Mouse (Mus musculus) lung, embryonic 14.5 days (tissue): ENCODE results near the gene Zdhhc7. TPM values are rescaled to one million over a fixed set of nuclear protein-coding genes. Genes with fewer than 3 reads are reported as not detected.
A peak's percentile ranks its signal among the peaks of the same experiment; 100 is the strongest.

Source experiments
- ATAC-seq: fragments of 200-750 bp; cut with Nextera tagmentation; 2 replicates; pipeline ENCODE4 v1.8.0; 2017; ENCODE audit warnings: mild to moderate bottlenecking, moderate TSS enrichment, moderate library complexity; ENCODE audit not compliant: insufficient read depth
- DNase-seq: peaks from one replicate; pipeline ENCODE4 v3.0.0-alpha.2; 2015
- H3K27ac ChIP-seq: fragments of 300-500 bp; sonication (generic); 2 replicates; pipeline ENCODE4 v1.5.1; 2014; ENCODE audit warnings: low read depth, mild to moderate bottlenecking, moderate library complexity
- H3K27me3 ChIP-seq: fragments of 300-500 bp; sonication (generic); 2 replicates; pipeline ENCODE4 v1.6.1; 2014; ENCODE audit warnings: low read length, control low read depth; ENCODE audit not compliant: insufficient read depth
- H3K36me3 ChIP-seq: fragments of 300-500 bp; sonication (generic); 2 replicates; pipeline ENCODE4 v1.6.1; 2014; ENCODE audit warnings: control low read depth; ENCODE audit not compliant: insufficient read depth
- H3K4me1 ChIP-seq: fragments of 300-500 bp; sonication (generic); 2 replicates; pipeline ENCODE4 v1.6.1; 2014; ENCODE audit warnings: antibody characterized with exemption, control low read depth; ENCODE audit not compliant: insufficient read depth
- H3K4me2 ChIP-seq: fragments of 300-500 bp; sonication (generic); 2 replicates; pipeline ENCODE4 v1.6.1; 2014; ENCODE audit warnings: mild to moderate bottlenecking
- H3K4me3 ChIP-seq: fragments of 300-500 bp; sonication (generic); 2 replicates; pipeline ENCODE4 v1.5.1; 2014; ENCODE audit warnings: low read depth, low read length
- H3K9ac ChIP-seq: fragments of 300-500 bp; sonication (generic); 2 replicates; pipeline ENCODE4 v1.6.1; 2014
- H3K9me3 ChIP-seq: fragments of 300-500 bp; sonication (generic); 2 replicates; pipeline ENCODE4 v1.6.1; 2016; ENCODE audit warnings: low read depth, low read length, control low read depth
- CTCF ChIP-seq: IDR thresholded peaks from 2 replicates; pipeline ENCODE4 v1.5.1; 2016; ENCODE audit warnings: antibody characterized with exemption, low read depth
- WGBS: fragments of 180-500 bp; shearing (Covaris S2); extraction: QIAGEN DNeasy Blood & Tissue Kit; methylation state at CpG from one replicate; pipeline ENCODE4 v1.1.7; 2014; 5-methylcytosine and 5-hydroxymethylcytosine counted together
- polyA plus RNA-seq: library from polyadenylated mRNA; unstranded; fragments of >200 nt; fragmentation: Nextera tagmentation; extraction: Ambion mirVana; gene quantifications from 2 replicates; pipeline ENCODE4 v1.2.1, GENCODE M21; 2014

Gene Zdhhc7
- polyA plus RNA-seq, 1 experiment from 2014 or later: 37.5 TPM

DNA sequence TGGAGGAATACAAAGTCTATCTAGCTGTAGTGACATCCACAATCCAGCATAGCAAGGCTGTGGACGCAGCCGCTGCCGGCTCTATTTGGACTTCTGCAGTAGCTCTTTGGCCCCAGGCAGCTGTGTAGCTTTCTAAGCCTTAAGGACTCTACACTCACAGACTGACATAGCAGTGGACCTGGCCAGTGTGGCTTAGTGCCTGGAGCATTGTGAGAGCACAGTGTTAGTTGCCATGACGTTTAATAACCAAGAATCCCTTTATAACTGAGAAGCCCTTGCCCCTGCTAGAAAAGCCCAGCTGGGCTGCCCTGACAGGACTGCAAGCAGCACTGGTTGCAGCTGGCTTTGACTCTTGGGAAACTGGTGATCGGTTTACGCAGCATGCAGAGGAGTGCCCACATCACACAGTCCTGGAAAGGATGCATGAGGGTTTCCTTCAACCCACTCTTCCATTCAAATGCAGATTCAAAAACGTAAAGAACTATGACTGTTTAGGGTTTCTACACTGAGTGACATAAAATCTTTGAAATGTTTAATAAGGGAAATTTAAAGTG, 23.6 kb upstream of the Zdhhc7 start:
- Histone ChIP-seq H3K4me1 (no peaks in the 10 kb centered on the region; the same call in 1 of the 2 replicates), H3K4me2 (no peak overlapping the region), H3K9ac (no peak overlapping the region), H3K9me3 (no peaks in the 10 kb centered on the region), H3K27ac (peak overlapping the region; percentile 24; the same call in 1 of the 2 replicates), H3K4me3 (no peak overlapping the region), H3K27me3 (peaks cover 8% of the 10 kb centered on the region; the same call in 1 of the 2 replicates), H3K36me3 (no peaks in the 10 kb centered on the region)
- TF ChIP-seq CTCF: no peak
- no peak for ATAC-seq
- 55% methylated on average over 7 of the region's 7 CpGs for WGBS
- DNase-seq: no peak

DNA sequence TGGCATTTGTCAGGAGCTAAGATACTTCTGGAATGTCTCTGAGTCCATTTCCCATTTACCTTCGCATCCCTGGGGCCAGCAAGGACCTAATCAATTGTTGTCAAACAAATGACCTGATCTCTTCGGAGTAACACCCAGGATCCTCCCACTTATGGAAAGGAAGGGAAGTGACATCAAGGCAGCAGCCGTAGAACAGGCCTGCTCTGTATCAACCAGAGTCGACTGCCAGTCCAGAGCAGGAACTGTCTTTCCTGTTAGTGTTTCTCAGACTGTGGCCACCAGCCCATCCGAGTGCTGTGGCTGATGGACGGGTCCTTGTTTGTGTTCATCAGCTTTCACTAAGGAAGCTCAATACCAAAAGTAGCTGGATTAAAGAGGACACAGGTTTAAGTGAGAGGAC, 23.0 kb upstream of the Zdhhc7 start:
- no peak for ATAC-seq

DNA sequence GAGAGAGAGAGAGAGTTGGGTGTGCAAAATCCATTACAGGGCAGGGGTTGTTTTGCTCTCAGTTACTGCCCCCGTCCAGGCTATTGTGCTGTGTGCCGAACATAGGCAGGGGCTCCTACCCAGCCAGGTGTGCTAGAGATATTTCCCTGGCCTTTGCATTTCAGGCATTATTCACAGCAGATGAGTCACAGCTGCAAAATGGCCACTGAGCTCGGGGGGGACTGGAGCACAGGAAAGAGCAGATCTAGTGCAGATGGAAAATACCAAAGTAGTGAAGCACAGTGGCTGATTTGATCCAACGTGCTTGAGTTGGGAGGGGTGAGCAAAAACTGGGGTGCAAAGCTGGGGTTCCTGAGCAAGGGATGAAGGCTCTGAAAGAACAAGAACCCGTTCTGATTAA, 19.7 kb upstream of the Zdhhc7 start:
- DNase-seq (no peak), ATAC-seq (no peak)
- no peak overlapping the region for H3K27ac ChIP-seq
- H3K9me3 ChIP-seq: no peaks in the 10 kb centered on the region
- H3K4me1 ChIP-seq: no peaks in the 10 kb centered on the region; the same call in 1 of the 2 replicates
- TF ChIP-seq CTCF: no peak
- H3K4me3 ChIP-seq: no peak overlapping the region
- H3K36me3 ChIP-seq: no peaks in the 10 kb centered on the region
- peaks cover 14% of the 10 kb centered on the region for H3K27me3 ChIP-seq
- no peak overlapping the region for H3K4me2 ChIP-seq
- no peak overlapping the region for H3K9ac ChIP-seq
- 49% methylated on average over 5 of the region's 5 CpGs for WGBS

More for the DNA sequence above, 23.0 kb upstream of the Zdhhc7 start:
- Histone ChIP-seq H3K27me3 (peaks cover 8% of the 10 kb centered on the region; the same call in 1 of the 2 replicates), H3K27ac (peak overlapping the region; percentile 50; the same call in 1 of the 2 replicates), H3K4me2 (no peak overlapping the region), H3K36me3 (no peaks in the 10 kb centered on the region), H3K9ac (no peak overlapping the region), H3K9me3 (no peaks in the 10 kb centered on the region), H3K4me3 (no peak overlapping the region), H3K4me1 (no peaks in the 10 kb centered on the region; the same call in 1 of the 2 replicates)
- WGBS: 21% methylated on average over 6 of the region's 6 CpGs
- no peak for TF ChIP-seq CTCF
- no peak for DNase-seq

DNA sequence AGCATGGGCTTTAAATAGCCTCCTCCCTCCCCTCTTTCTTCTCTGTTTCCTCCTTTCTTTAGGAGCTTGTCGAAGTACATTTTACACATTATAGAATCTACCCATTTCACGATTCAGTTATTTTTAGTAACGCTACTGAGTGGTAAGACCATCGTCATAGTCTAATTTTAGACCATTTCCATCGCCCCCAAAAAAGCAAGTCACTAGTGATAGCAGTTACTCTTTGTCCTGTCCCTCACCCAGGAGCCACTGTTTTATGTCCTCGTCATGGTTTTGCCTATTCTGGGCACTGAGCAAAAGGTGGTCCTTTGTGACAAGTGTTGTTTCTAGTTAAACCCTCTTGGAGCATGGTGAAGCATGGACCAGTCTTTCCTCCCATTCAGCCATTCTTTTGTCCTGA, 18.6 kb upstream of the Zdhhc7 start:
- 72% methylated on average over 6 of the region's 6 CpGs for WGBS
- no peak for ATAC-seq

DNA sequence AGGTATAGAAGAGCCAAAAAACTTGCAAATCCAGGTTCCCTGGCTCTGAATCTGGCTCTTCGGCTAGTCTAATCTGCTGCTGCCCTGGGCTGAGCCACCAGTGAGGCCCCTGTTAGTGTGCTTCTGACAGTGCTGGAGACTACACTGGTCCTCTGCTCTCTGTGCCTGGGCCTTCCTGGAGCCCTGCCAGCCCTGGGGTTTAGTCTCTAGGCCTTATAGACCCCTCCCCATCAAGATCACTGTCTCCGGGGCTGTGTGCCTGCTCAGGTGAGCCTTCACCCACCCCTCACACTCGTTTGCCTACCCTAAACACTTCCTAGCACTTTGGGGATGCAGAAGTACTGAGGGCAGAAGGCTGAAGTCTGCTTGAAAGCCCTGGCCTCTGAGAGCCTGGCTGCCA, 18.1 kb upstream of the Zdhhc7 start:
- Histone ChIP-seq H3K9me3 (no peaks in the 10 kb centered on the region), H3K27me3 (peaks cover 29% of the 10 kb centered on the region), H3K9ac (no peak overlapping the region), H3K4me3 (no peak overlapping the region), H3K27ac (no peak overlapping the region), H3K4me2 (no peak overlapping the region), H3K4me1 (no peaks in the 10 kb centered on the region; the same call in 1 of the 2 replicates), H3K36me3 (no peaks in the 10 kb centered on the region)
- no peak for DNase-seq
- TF ChIP-seq CTCF: no peak
- WGBS: 60% methylated on average over 3 of the region's 3 CpGs
- no peak for ATAC-seq

More for the DNA sequence above, 18.6 kb upstream of the Zdhhc7 start:
- H3K4me2 ChIP-seq: no peak overlapping the region
- H3K27ac ChIP-seq: no peak overlapping the region
- no peak for DNase-seq
- peaks cover 24% of the 10 kb centered on the region for H3K27me3 ChIP-seq
- H3K36me3 ChIP-seq: no peaks in the 10 kb centered on the region
- H3K4me1 ChIP-seq: no peaks in the 10 kb centered on the region; the same call in 1 of the 2 replicates
- TF ChIP-seq CTCF: no peak
- H3K9ac ChIP-seq: no peak overlapping the region
- no peak overlapping the region for H3K4me3 ChIP-seq
- no peaks in the 10 kb centered on the region for H3K9me3 ChIP-seq

DNA sequence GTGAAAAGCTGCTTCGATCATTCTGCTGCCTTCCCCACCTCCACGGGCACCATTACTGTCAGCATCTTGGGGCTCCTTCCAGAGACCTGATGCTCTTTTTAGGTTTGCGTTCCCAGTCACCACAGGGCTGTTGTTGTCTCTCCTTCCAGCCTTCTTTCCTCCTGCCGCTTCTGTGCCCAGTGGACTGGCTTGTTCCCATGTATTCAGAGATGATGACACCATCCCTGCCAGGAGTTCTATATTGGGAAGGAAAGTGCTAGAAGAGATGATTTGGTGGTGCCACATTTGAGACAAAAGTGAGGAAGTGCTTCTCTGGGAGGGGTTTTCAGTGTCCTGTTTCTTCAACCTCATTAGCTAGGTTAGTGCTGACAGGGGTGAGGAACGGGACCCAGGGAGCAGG, 17.6 kb upstream of the Zdhhc7 start:
- peaks cover 34% of the 10 kb centered on the region for H3K27me3 ChIP-seq
- 75% methylated on average over 5 of the region's 5 CpGs for WGBS
- no peaks in the 10 kb centered on the region for H3K36me3 ChIP-seq
- ATAC-seq (no peak), DNase-seq (no peak)
- no peaks in the 10 kb centered on the region for H3K4me1 ChIP-seq
- no peak overlapping the region for H3K27ac ChIP-seq
- H3K4me2 ChIP-seq: no peak overlapping the region
- H3K9me3 ChIP-seq: no peaks in the 10 kb centered on the region
- TF ChIP-seq CTCF: no peak
- H3K4me3 ChIP-seq: no peak overlapping the region
- H3K9ac ChIP-seq: no peak overlapping the region

DNA sequence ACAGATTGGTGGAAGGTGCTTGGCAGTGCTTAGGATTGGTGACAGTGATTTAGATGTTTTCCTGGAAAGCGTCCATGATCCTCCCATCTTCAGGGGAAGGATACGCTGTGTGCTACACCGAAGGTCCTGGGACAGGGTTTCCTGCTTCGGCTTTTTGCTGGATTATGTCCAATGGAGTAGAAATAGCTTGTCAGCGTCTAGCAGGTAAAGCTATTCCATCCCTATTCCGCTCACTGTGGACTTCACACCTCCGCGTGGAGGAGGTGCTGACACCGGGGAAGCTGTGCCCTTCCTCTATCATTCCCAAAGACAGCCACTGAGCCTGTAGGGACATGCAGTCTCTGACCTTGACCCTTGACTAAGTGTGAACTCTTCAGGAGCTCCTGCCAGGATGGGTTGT, 16.9 kb upstream of the Zdhhc7 start:
- ATAC-seq (no peak), DNase-seq (peak; percentile 31)
- Histone ChIP-seq H3K36me3 (no peaks in the 10 kb centered on the region), H3K9me3 (no peaks in the 10 kb centered on the region), H3K9ac (no peak overlapping the region), H3K27ac (no peak overlapping the region), H3K4me1 (no peaks in the 10 kb centered on the region), H3K27me3 (peaks cover 34% of the 10 kb centered on the region), H3K4me3 (no peak overlapping the region), H3K4me2 (no peak overlapping the region)
- no peak for TF ChIP-seq CTCF
- 64% methylated on average over 9 of the region's 9 CpGs for WGBS

DNA sequence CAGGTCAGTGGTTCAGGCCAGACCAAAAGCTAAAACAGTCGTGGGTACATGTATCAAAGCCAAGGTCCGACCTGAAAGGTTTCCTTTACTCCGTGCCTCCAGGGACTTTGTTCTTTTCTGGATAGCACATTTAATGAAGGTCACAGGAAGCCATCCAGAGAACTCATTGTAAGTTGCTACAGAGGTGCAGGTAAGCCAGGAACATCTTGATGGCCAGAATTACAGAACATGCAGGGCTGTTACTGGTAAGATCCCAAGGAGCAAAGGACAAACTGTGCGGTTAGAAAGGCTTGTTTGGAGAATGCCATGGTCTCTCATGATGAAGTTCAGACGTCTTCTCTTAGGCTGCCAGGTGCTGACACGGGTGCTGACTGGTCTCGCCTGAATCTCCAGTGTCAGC, 15.3 kb upstream of the Zdhhc7 start:
- Histone ChIP-seq H3K4me2 (no peak overlapping the region), H3K36me3 (no peaks in the 10 kb centered on the region), H3K9me3 (no peaks in the 10 kb centered on the region), H3K27me3 (peaks cover 34% of the 10 kb centered on the region), H3K9ac (no peak overlapping the region), H3K4me3 (no peak overlapping the region), H3K27ac (no peak overlapping the region), H3K4me1 (no peaks in the 10 kb centered on the region)
- TF ChIP-seq CTCF: no peak
- no peak for ATAC-seq
- DNase-seq: no peak
- WGBS: 68% methylated on average over 7 of the region's 7 CpGs
